Mouse (Mus musculus): ENCODE measurements at regions not wholly inside any gene's neighbourhood (a gene's known extent, or its start where the extent isn't known, plus 50 kb on each side); places are given as distances from the start of the nearest gene placed in this dataset.

GRCm38 (mm10) chr17:50439365-50439764 lies 69.8 kb upstream of the Plcl2 start:
- Histone ChIP-seq H3K36me3 (no peaks in the 10 kb centered on the region), H3K27ac (replicated peaks) (no peak overlapping the region), H3K9ac (no peak overlapping the region), H3K4me3 (no peak overlapping the region), H3K4me2 (no peak overlapping the region), H3K4me1 (0 out of 2 replicates have a peak, but pooled peaks cover 2% of the 10 kb centered on the region), H3K9me3 (no peaks in the 10 kb centered on the region), H3K27me3 (replicated peaks) (no peaks in the 10 kb centered on the region)
- 67% methylated on average over 3 of the region's 3 CpGs for WGBS
- ATAC-seq (ENCODE audit: extremely low read depth, insufficient number of reproducible peaks, low FRiP score, low TSS enrichment), result no peak

- 80% methylated on average over 5 of the region's 5 CpGs for WGBS
- Histone ChIP-seq H3K4me3 (no peak overlapping the region), H3K4me2 (no peak overlapping the region), H3K36me3 (no peaks in the 10 kb centered on the region), H3K27me3 (replicated peaks) (no peaks in the 10 kb centered on the region), H3K4me1 (0 out of 2 replicates have a peak, but pooled peaks cover 2% of the 10 kb centered on the region), H3K27ac (replicated peaks) (no peak overlapping the region), H3K9me3 (no peaks in the 10 kb centered on the region), H3K9ac (no peak overlapping the region)
- no peak for ATAC-seq (ENCODE audit: extremely low read depth, insufficient number of reproducible peaks, low FRiP score, low TSS enrichment)
Measured at GRCm38 (mm10) chr17:50442062-50442461, 67.1 kb upstream of the Plcl2 start.

- H3K27me3 ChIP-seq (replicated peaks), result no peaks in the 10 kb centered on the region
- WGBS, result 76% methylated on average over 6 of the region's 6 CpGs
- no peak overlapping the region for H3K4me3 ChIP-seq
- H3K9me3 ChIP-seq, result no peaks in the 10 kb centered on the region
- H3K36me3 ChIP-seq, result no peaks in the 10 kb centered on the region
- H3K9ac ChIP-seq, result no peak overlapping the region
- H3K27ac ChIP-seq (replicated peaks), result no peak overlapping the region
- H3K4me1 ChIP-seq, result 0 out of 2 replicates have a peak, but pooled peaks cover 2% of the 10 kb centered on the region
- no peak overlapping the region for H3K4me2 ChIP-seq
- ATAC-seq (ENCODE audit: extremely low read depth, insufficient number of reproducible peaks, low FRiP score, low TSS enrichment), result no peak
Measured at GRCm38 (mm10) chr17:50442905-50443304, 66.3 kb upstream of the Plcl2 start.

- H3K27ac ChIP-seq (replicated peaks), result no peak overlapping the region
- no peak for ATAC-seq (ENCODE audit: extremely low read depth, insufficient number of reproducible peaks, low FRiP score, low TSS enrichment)
- 73% methylated on average over 6 of the region's 6 CpGs for WGBS
Measured at GRCm38 (mm10) chr17:50443376-50444022, 65.7 kb upstream of the Plcl2 start.

GRCm38 (mm10) chr17:50444023-50444389 lies 65.2 kb upstream of the Plcl2 start:
- no peak overlapping the region for H3K4me3 ChIP-seq
- H3K27me3 ChIP-seq (replicated peaks), result no peaks in the 10 kb centered on the region
- 67% methylated on average over 1 of the region's 1 CpGs for WGBS
- no peak overlapping the region for H3K4me2 ChIP-seq
- H3K36me3 ChIP-seq, result no peaks in the 10 kb centered on the region
- H3K4me1 ChIP-seq, result 0 out of 2 replicates have a peak, but pooled peaks cover 2% of the 10 kb centered on the region
- no peaks in the 10 kb centered on the region for H3K9me3 ChIP-seq
- no peak overlapping the region for H3K27ac ChIP-seq (replicated peaks)
- H3K9ac ChIP-seq, result no peak overlapping the region
- no peak for ATAC-seq (ENCODE audit: extremely low read depth, insufficient number of reproducible peaks, low FRiP score, low TSS enrichment)

More at GRCm38 (mm10) chr17:50443376-50444022, 65.7 kb upstream of the Plcl2 start:
- H3K9ac ChIP-seq, result no peak overlapping the region
- H3K9me3 ChIP-seq, result no peaks in the 10 kb centered on the region
- no peaks in the 10 kb centered on the region for H3K27me3 ChIP-seq (replicated peaks)
- no peaks in the 10 kb centered on the region for H3K36me3 ChIP-seq
- H3K4me3 ChIP-seq, result no peak overlapping the region
- H3K4me2 ChIP-seq, result no peak overlapping the region
- H3K4me1 ChIP-seq, result 0 out of 2 replicates have a peak, but pooled peaks cover 2% of the 10 kb centered on the region

- WGBS, result 74% methylated on average over 6 of the region's 6 CpGs
- no peak overlapping the region for H3K27ac ChIP-seq (replicated peaks)
- no peak overlapping the region for H3K9ac ChIP-seq
- H3K36me3 ChIP-seq, result no peaks in the 10 kb centered on the region
- H3K27me3 ChIP-seq (replicated peaks), result no peaks in the 10 kb centered on the region
- H3K9me3 ChIP-seq, result no peaks in the 10 kb centered on the region
- no peak overlapping the region for H3K4me2 ChIP-seq
- H3K4me1 ChIP-seq, result no peaks in the 10 kb centered on the region
- ATAC-seq (ENCODE audit: extremely low read depth, insufficient number of reproducible peaks, low FRiP score, low TSS enrichment), result no peak
- no peak overlapping the region for H3K4me3 ChIP-seq
Measured at GRCm38 (mm10) chr17:50448693-50449092, 60.5 kb upstream of the Plcl2 start.

GRCm38 (mm10) chr17:50451606-50452005 lies 57.6 kb upstream of the Plcl2 start:
- H3K4me3 ChIP-seq, result no peak overlapping the region
- ATAC-seq (ENCODE audit: extremely low read depth, insufficient number of reproducible peaks, low FRiP score, low TSS enrichment), result no peak
- H3K27me3 ChIP-seq (replicated peaks), result no peaks in the 10 kb centered on the region
- no peak overlapping the region for H3K9ac ChIP-seq
- H3K36me3 ChIP-seq, result no peaks in the 10 kb centered on the region
- H3K4me1 ChIP-seq, result peaks cover 4% of the 10 kb centered on the region; the same call in 1 of the 2 replicates
- WGBS, result 72% methylated on average over 3 of the region's 3 CpGs
- no peaks in the 10 kb centered on the region for H3K9me3 ChIP-seq
- H3K27ac ChIP-seq (replicated peaks), result no peak overlapping the region
- no peak overlapping the region for H3K4me2 ChIP-seq

- ATAC-seq (ENCODE audit: extremely low read depth, insufficient number of reproducible peaks, low FRiP score, low TSS enrichment), result no peak
- Histone ChIP-seq H3K4me2 (no peak overlapping the region), H3K4me1 (peaks cover 4% of the 10 kb centered on the region; the same call in 1 of the 2 replicates), H3K9ac (no peak overlapping the region), H3K4me3 (no peak overlapping the region), H3K27me3 (replicated peaks) (no peaks in the 10 kb centered on the region), H3K27ac (replicated peaks) (no peak overlapping the region), H3K36me3 (no peaks in the 10 kb centered on the region), H3K9me3 (no peaks in the 10 kb centered on the region)
Measured at GRCm38 (mm10) chr17:50453524-50453923, 55.7 kb upstream of the Plcl2 start.

- no peak overlapping the region for H3K4me2 ChIP-seq
- H3K9ac ChIP-seq, result no peak overlapping the region
- H3K27ac ChIP-seq (replicated peaks), result no peak overlapping the region
- H3K4me1 ChIP-seq, result peaks cover 4% of the 10 kb centered on the region; the same call in 1 of the 2 replicates
- no peak overlapping the region for H3K4me3 ChIP-seq
- 44% methylated on average over 5 of the region's 5 CpGs for WGBS
- H3K27me3 ChIP-seq (replicated peaks), result no peaks in the 10 kb centered on the region
- no peak for ATAC-seq (ENCODE audit: extremely low read depth, insufficient number of reproducible peaks, low FRiP score, low TSS enrichment)
- no peaks in the 10 kb centered on the region for H3K9me3 ChIP-seq
- no peaks in the 10 kb centered on the region for H3K36me3 ChIP-seq
Measured at GRCm38 (mm10) chr17:50453956-50454355, 55.2 kb upstream of the Plcl2 start.

GRCm38 (mm10) chr17:50454917-50455316 lies 54.3 kb upstream of the Plcl2 start:
- no peak overlapping the region for H3K4me3 ChIP-seq
- H3K36me3 ChIP-seq, result no peaks in the 10 kb centered on the region
- H3K27me3 ChIP-seq (replicated peaks), result no peaks in the 10 kb centered on the region
- ATAC-seq (ENCODE audit: extremely low read depth, insufficient number of reproducible peaks, low FRiP score, low TSS enrichment), result no peak
- no peak overlapping the region for H3K9ac ChIP-seq
- H3K27ac ChIP-seq (replicated peaks), result no peak overlapping the region
- no peak overlapping the region for H3K4me2 ChIP-seq
- WGBS, result 65% methylated on average over 5 of the region's 5 CpGs
- H3K4me1 ChIP-seq, result peaks cover 4% of the 10 kb centered on the region; the same call in 1 of the 2 replicates
- H3K9me3 ChIP-seq, result no peaks in the 10 kb centered on the region

- H3K4me1 ChIP-seq, result peaks cover 4% of the 10 kb centered on the region; the same call in 1 of the 2 replicates
- H3K27ac ChIP-seq (replicated peaks), result no peak overlapping the region
- H3K27me3 ChIP-seq (replicated peaks), result no peaks in the 10 kb centered on the region
- H3K9me3 ChIP-seq, result no peaks in the 10 kb centered on the region
- WGBS, result 79% methylated on average over 10 of the region's 10 CpGs
- no peak overlapping the region for H3K4me2 ChIP-seq
- no peak for ATAC-seq (ENCODE audit: extremely low read depth, insufficient number of reproducible peaks, low FRiP score, low TSS enrichment)
- H3K9ac ChIP-seq, result no peak overlapping the region
- no peak overlapping the region for H3K4me3 ChIP-seq
- no peaks in the 10 kb centered on the region for H3K36me3 ChIP-seq
Measured at GRCm38 (mm10) chr17:50455719-50456118, 53.5 kb upstream of the Plcl2 start.

- Histone ChIP-seq H3K9ac (no peak overlapping the region), H3K9me3 (no peaks in the 10 kb centered on the region), H3K4me1 (peaks cover 5% of the 10 kb centered on the region; the same call in 1 of the 2 replicates), H3K4me2 (no peak overlapping the region), H3K27ac (replicated peaks) (no peak overlapping the region), H3K27me3 (replicated peaks) (no peaks in the 10 kb centered on the region), H3K4me3 (no peak overlapping the region), H3K36me3 (no peaks in the 10 kb centered on the region)
- WGBS, result 79% methylated on average over 6 of the region's 6 CpGs
- ATAC-seq (ENCODE audit: extremely low read depth, insufficient number of reproducible peaks, low FRiP score, low TSS enrichment), result no peak
Measured at GRCm38 (mm10) chr17:50457053-50457697, 52.0 kb upstream of the Plcl2 start.
